Mouse (Mus musculus) liver, embryonic 14.5 days (tissue): ENCODE data around the gene Cmah.

Experiments used
- CTCF ChIP-seq: IDR thresholded peaks from 2 replicates; pipeline ENCODE4 v1.5.1; 2016; ENCODE audit warnings: antibody characterized with exemption, low read depth, control low read depth
- EP300 ChIP-seq: IDR thresholded peaks from 2 replicates; pipeline ENCODE4 v1.6.1; 2016; ENCODE audit warnings: antibody characterized with exemption, low read depth

DNA sequence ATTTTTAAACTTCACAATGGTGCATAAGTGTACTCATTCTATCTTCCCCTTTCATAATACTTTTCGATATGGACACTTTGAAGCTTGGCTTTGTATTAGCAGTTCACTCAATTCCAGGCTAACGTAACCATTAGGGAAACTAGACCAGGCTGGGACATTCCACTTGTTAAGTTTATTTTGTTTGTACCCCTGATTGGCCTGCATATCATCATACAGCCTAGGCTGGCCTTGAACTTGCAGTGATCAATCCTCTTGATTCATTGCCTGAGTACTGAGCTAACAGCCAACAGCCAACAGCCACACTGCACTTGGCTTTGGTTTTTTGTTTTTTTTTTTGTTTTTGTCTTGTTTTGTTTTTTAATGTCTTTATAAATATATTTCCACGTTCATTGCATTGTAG, 157.6 kb downstream of the Cmah start:
- TF ChIP-seq EP300, result no peak
- TF ChIP-seq CTCF, result no peak
